7 mouse cellular contexts compared by ENCODE assay signal in genomic region chr3:96181510-96182381, GRCm38 (mm10). TPM values are rescaled to one million over a fixed set of nuclear protein-coding genes. Genes with fewer than 3 reads are reported as not detected.
DNase-seq lines count a peak whose midpoint lies in the region; ATAC-seq and TF ChIP-seq lines count a peak whose summit lies in the region.

No protein-coding gene starts in this region.

- no peaks in the 10 kb centered on the region for H3K27me3 ChIP-seq in lung, embryonic 16.5 days (ENCODE audit: control insufficient read depth, insufficient read depth, low read depth, low read length)
- peaks cover 5% of the 10 kb centered on the region; the same call in 1 of the 2 replicates for H3K27me3 ChIP-seq in forebrain, embryonic 12.5 days
- H3K27me3 ChIP-seq in limb, embryonic 14.5 days (ENCODE audit: control insufficient read depth, insufficient read depth, low read length), result no peaks in the 10 kb centered on the region
- H3K27me3 ChIP-seq in stomach, embryonic 14.5 days (ENCODE audit: control insufficient read depth, insufficient read depth, low read length), result no peaks in the 10 kb centered on the region

- TF ChIP-seq POLR2A in limb, embryonic 14.5 days (IDR thresholded peaks at IDR 0.05; ENCODE audit: borderline replicate concordance, extremely low read depth, insufficient read depth, insufficient read length), result no peak

- peaks cover 17% of the 10 kb centered on the region for H3K4me1 ChIP-seq in lung, embryonic 16.5 days (replicated peaks; ENCODE audit: control insufficient read depth, insufficient read depth, low read length)
- H3K4me1 ChIP-seq in forebrain, embryonic 12.5 days, result peaks cover 26% of the 10 kb centered on the region
- peaks cover 16% of the 10 kb centered on the region for H3K4me1 ChIP-seq in limb, embryonic 14.5 days (ENCODE audit: control insufficient read depth, insufficient read depth, low read length)
- peaks cover 17% of the 10 kb centered on the region; the same call in 1 of the 2 replicates for H3K4me1 ChIP-seq in stomach, embryonic 14.5 days (ENCODE audit: control insufficient read depth, insufficient read depth, low read length)

- no peak for DNase-seq in lung, postnatal 36 days
- no peak for DNase-seq in limb, embryonic 14.5 days (ENCODE audit: low spot score)
- DNase-seq in urinary bladder, adult 2 months (ENCODE audit: low spot score), result no peak
- DNase-seq in ovary, adult 18-20 months (ENCODE audit: low spot score), result no peak

- peak overlapping the region; percentile 28; the same call in 1 of the 2 replicates for H3K9ac ChIP-seq in lung, embryonic 16.5 days (ENCODE audit: low read length)
- H3K9ac ChIP-seq in forebrain, embryonic 12.5 days, result peak overlapping the region; percentile 73
- H3K9ac ChIP-seq in limb, embryonic 14.5 days (ENCODE audit: low read depth, low read length, severe bottlenecking), result peak overlapping the region; percentile 61
- H3K9ac ChIP-seq in stomach, embryonic 14.5 days (replicated peaks; ENCODE audit: low read depth, low read length), result peak overlapping the region; percentile 52; the same call in 1 of the 2 replicates

- H3K4me3 ChIP-seq in lung, embryonic 16.5 days (ENCODE audit: low read length), result peak overlapping the region; percentile 58
- H3K4me3 ChIP-seq in forebrain, embryonic 12.5 days (replicated peaks), result peak overlapping the region; percentile 56
- peak overlapping the region; percentile 52 for H3K4me3 ChIP-seq in limb, embryonic 14.5 days (replicated peaks; ENCODE audit: low read length)
- peak overlapping the region; percentile 50 for H3K4me3 ChIP-seq in stomach, embryonic 14.5 days (ENCODE audit: low read depth, low read length)

- no peaks in the 10 kb centered on the region for H3K9me3 ChIP-seq in lung, embryonic 16.5 days (ENCODE audit: control insufficient read depth, low read length)
- H3K9me3 ChIP-seq in forebrain, embryonic 12.5 days, result no peaks in the 10 kb centered on the region
- no peaks in the 10 kb centered on the region for H3K9me3 ChIP-seq in limb, embryonic 14.5 days (ENCODE audit: control insufficient read depth, low read length)
- no peaks in the 10 kb centered on the region for H3K9me3 ChIP-seq in stomach, embryonic 14.5 days (ENCODE audit: control insufficient read depth, low read depth, low read length)

- peak overlapping the region; percentile 83 for H3K4me2 ChIP-seq in lung, embryonic 16.5 days (ENCODE audit: low read depth, low read length)
- H3K4me2 ChIP-seq in forebrain, embryonic 12.5 days, result peak overlapping the region; percentile 83
- peak overlapping the region; percentile 71 for H3K4me2 ChIP-seq in limb, embryonic 14.5 days (replicated peaks; ENCODE audit: low read depth, low read length, severe bottlenecking)
- peak overlapping the region; percentile 76 for H3K4me2 ChIP-seq in stomach, embryonic 14.5 days (replicated peaks; ENCODE audit: low read depth, low read length)

- peak; percentile 21 for ATAC-seq in lung, embryonic 16.5 days (ENCODE audit: low read depth)
- peak; percentile 42 for ATAC-seq in forebrain, embryonic 12.5 days (ENCODE audit: low FRiP score)
- 0 out of 2 replicates have a peak, but pooled peaks have one; percentile 10 for ATAC-seq in limb, embryonic 14.5 days (ENCODE audit: low FRiP score, low read depth)
- ATAC-seq in stomach, embryonic 14.5 days (ENCODE audit: insufficient number of reproducible peaks, insufficient read depth, low FRiP score, low read depth), result no peak

- 32% methylated on average over 12 of the region's 12 CpGs for WGBS in lung, embryonic 16.5 days
- WGBS in forebrain, embryonic 12.5 days, result 46% methylated on average over 12 of the region's 12 CpGs
- WGBS in limb, embryonic 14.5 days, result 32% methylated on average over 12 of the region's 12 CpGs
- WGBS in stomach, embryonic 14.5 days, result 29% methylated on average over 12 of the region's 12 CpGs

- peaks cover 14% of the 10 kb centered on the region for H3K36me3 ChIP-seq in lung, embryonic 16.5 days (ENCODE audit: control insufficient read depth, insufficient read depth, low read length)
- H3K36me3 ChIP-seq in forebrain, embryonic 12.5 days (replicated peaks), result peaks cover 22% of the 10 kb centered on the region
- H3K36me3 ChIP-seq in limb, embryonic 14.5 days (ENCODE audit: control insufficient read depth, insufficient read depth, low read length), result peaks cover 14% of the 10 kb centered on the region
- H3K36me3 ChIP-seq in stomach, embryonic 14.5 days (ENCODE audit: control insufficient read depth, insufficient read depth, low read length), result peaks cover 12% of the 10 kb centered on the region

- H3K27ac ChIP-seq in lung, embryonic 16.5 days (ENCODE audit: low read length), result no peak overlapping the region
- peak overlapping the region; percentile 42; the same call in 1 of the 2 replicates for H3K27ac ChIP-seq in forebrain, embryonic 12.5 days
- H3K27ac ChIP-seq in limb, embryonic 14.5 days (replicated peaks; ENCODE audit: low read depth, low read length), result no peak overlapping the region
- no peak overlapping the region; the same call in 1 of the 2 replicates for H3K27ac ChIP-seq in stomach, embryonic 14.5 days (ENCODE audit: low read length)

RNA-seq across cellular contexts. Expression of gene Sv2a, which starts 0.8 kb away (rescaled TPM):
- 2.3 and 2.6 TPM in 2 replicates for polyA plus RNA-seq in lung, embryonic 16.5 days (2015; fragmentation: Nextera tagmentation; extraction: Ambion mirVana)
- polyA plus RNA-seq in forebrain, embryonic 12.5 days (2016; fragmentation: Nextera tagmentation; extraction: Ambion mirVana), result 22.9 and 24.3 TPM in 2 replicates
- polyA plus RNA-seq in limb, embryonic 14.5 days (2012; rRNA removed), result 13.2 and 13.8 TPM in 2 replicates
- polyA plus RNA-seq in limb, embryonic 14.5 days (2014; fragmentation: Nextera tagmentation; extraction: Ambion mirVana), result 3.6 and 3.8 TPM in 2 replicates
- polyA plus RNA-seq in stomach, embryonic 14.5 days (2014; fragmentation: Nextera tagmentation; extraction: Ambion mirVana), result 5.7 and 6.5 TPM in 2 replicates
- 8.6 and 9.4 TPM in 2 replicates for polyA plus RNA-seq in urinary bladder, adult 2 months (2012; rRNA removed)

RNA-seq across cellular contexts. Expression of gene Sf3b4, which starts 9.6 kb away (rescaled TPM):
- 143 and 167 TPM in 2 replicates for polyA plus RNA-seq in lung, embryonic 16.5 days (2015; fragmentation: Nextera tagmentation; extraction: Ambion mirVana)
- 185 and 201 TPM in 2 replicates for polyA plus RNA-seq in forebrain, embryonic 12.5 days (2016; fragmentation: Nextera tagmentation; extraction: Ambion mirVana)
- 126 and 185 TPM in 2 replicates for polyA plus RNA-seq in limb, embryonic 14.5 days (2012; rRNA removed)
- 173 and 179 TPM in 2 replicates for polyA plus RNA-seq in limb, embryonic 14.5 days (2014; fragmentation: Nextera tagmentation; extraction: Ambion mirVana)
- 161 and 166 TPM in 2 replicates for polyA plus RNA-seq in stomach, embryonic 14.5 days (2014; fragmentation: Nextera tagmentation; extraction: Ambion mirVana)
- polyA plus RNA-seq in urinary bladder, adult 2 months (2012; rRNA removed), result 48.6 and 52.3 TPM in 2 replicates

RNA-seq across cellular contexts. Expression of gene Mtmr11, which starts 19.9 kb away (rescaled TPM):
- polyA plus RNA-seq in lung, embryonic 16.5 days (2015; fragmentation: Nextera tagmentation; extraction: Ambion mirVana), result 13.0 and 14.0 TPM in 2 replicates
- 13.4 and 17.8 TPM in 2 replicates for polyA plus RNA-seq in forebrain, embryonic 12.5 days (2016; fragmentation: Nextera tagmentation; extraction: Ambion mirVana)
- polyA plus RNA-seq in limb, embryonic 14.5 days (2012; rRNA removed), result 42.9 and 44.9 TPM in 2 replicates
- polyA plus RNA-seq in limb, embryonic 14.5 days (2014; fragmentation: Nextera tagmentation; extraction: Ambion mirVana), result 27.5 and 34.1 TPM in 2 replicates
- polyA plus RNA-seq in stomach, embryonic 14.5 days (2014; fragmentation: Nextera tagmentation; extraction: Ambion mirVana), result 20.8 and 24.6 TPM in 2 replicates
- polyA plus RNA-seq in urinary bladder, adult 2 months (2012; rRNA removed), result 33.7 and 35.7 TPM in 2 replicates

RNA-seq across cellular contexts. Expression of gene Bola1, which starts 37.8 kb away (rescaled TPM):
- 51.4 and 51.6 TPM in 2 replicates for polyA plus RNA-seq in lung, embryonic 16.5 days (2015; fragmentation: Nextera tagmentation; extraction: Ambion mirVana)
- polyA plus RNA-seq in forebrain, embryonic 12.5 days (2016; fragmentation: Nextera tagmentation; extraction: Ambion mirVana), result 72.2 and 77.9 TPM in 2 replicates
- 38.8 and 43.9 TPM in 2 replicates for polyA plus RNA-seq in limb, embryonic 14.5 days (2012; rRNA removed)
- polyA plus RNA-seq in limb, embryonic 14.5 days (2014; fragmentation: Nextera tagmentation; extraction: Ambion mirVana), result 47.7 and 60.2 TPM in 2 replicates
- 52.7 and 61.3 TPM in 2 replicates for polyA plus RNA-seq in stomach, embryonic 14.5 days (2014; fragmentation: Nextera tagmentation; extraction: Ambion mirVana)
- polyA plus RNA-seq in urinary bladder, adult 2 months (2012; rRNA removed), result 28.1 and 39.1 TPM in 2 replicates

RNA-seq across cellular contexts. Expression of gene Hist2h2ab, which starts 37.9 kb away (rescaled TPM):
- 1.3 and 1.9 TPM in 2 replicates for polyA plus RNA-seq in lung, embryonic 16.5 days (2015; fragmentation: Nextera tagmentation; extraction: Ambion mirVana)
- polyA plus RNA-seq in forebrain, embryonic 12.5 days (2016; fragmentation: Nextera tagmentation; extraction: Ambion mirVana), result 1.1 and 1.7 TPM in 2 replicates
- 1.7 and 2.7 TPM in 2 replicates for polyA plus RNA-seq in limb, embryonic 14.5 days (2012; rRNA removed)
- polyA plus RNA-seq in limb, embryonic 14.5 days (2014; fragmentation: Nextera tagmentation; extraction: Ambion mirVana), result 0.99 and 1.3 TPM in 2 replicates
- polyA plus RNA-seq in stomach, embryonic 14.5 days (2014; fragmentation: Nextera tagmentation; extraction: Ambion mirVana), result 1.6 and 2.6 TPM in 2 replicates
- 0.60 and 0.74 TPM in 2 replicates for polyA plus RNA-seq in urinary bladder, adult 2 months (2012; rRNA removed)
